Mouse (Mus musculus) B cell, adult (primary cell): ENCODE results near the gene Ccpg1. TPM values are rescaled to one million over a fixed set of nuclear protein-coding genes. Genes with fewer than 3 reads are reported as not detected.

Experiments used
- total RNA-seq: library from RNA; stranded (reverse); gene quantifications from 4 replicates; pipeline ENCODE4 v1.2.4, GENCODE M21; 2023; ENCODE audit not compliant: inconsistent age

Gene Ccpg1
- 42.2 to 47.4 TPM (median 44.3 TPM) in 4 replicates for total RNA-seq

GRCm38 (mm10) chr9:72985250-72986220, at the start of gene Ccpg1, which contains the start of gene Ccpg1os:
Gene Ccpg1, plus strand, starts transcription at chr9:72985429.
Gene Ccpg1os, minus strand, starts transcription at chr9:72985382.

DNA sequence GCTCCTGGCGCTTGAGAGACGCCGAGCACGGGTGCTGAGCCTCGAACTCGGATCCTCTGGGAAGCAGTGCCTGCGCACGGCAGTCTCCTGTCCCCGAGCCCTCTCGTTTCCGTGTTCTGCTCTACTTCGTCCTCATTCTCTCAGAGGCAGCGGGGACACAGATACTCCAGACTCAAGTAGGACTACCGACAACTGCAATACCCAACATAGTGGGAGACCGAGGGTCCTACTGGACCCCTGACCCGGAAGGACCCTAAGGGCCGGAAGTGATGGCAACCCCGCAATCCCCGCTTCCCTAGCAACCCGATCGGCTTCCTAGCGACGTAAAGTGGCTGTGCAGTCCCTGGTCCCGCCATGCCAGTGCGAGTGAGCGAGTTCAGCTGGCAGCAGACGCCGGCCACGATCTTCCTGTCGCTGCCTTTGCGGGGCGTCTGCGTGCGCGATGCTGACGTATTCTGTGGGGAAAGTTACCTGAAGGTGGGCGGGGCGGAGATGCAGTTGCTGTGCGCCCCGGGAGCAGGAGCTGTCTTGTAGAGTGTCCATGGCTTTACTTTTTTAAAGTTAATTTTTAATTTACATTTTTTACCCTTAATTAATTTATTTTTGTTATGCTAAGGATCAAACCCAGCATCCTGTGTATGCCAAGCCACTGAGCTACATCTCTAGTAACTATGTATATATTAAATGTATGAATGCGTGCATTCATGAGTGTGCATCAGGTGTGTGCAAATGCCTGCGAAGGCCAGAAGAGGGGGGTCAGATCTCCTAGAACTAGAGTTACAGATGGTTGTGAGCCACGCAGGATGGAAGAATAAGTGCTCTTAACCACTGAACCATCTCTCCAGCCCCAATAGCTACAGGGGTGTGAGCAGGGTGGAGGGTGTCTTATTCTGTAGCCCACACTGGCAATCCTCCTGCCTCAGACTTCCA, 26.4 kb upstream of the Ccpg1 start, which contains the start of the genes Dyx1c1 and Gm44503:
Dyx1c1 (plus strand) TSS at position 265 of the 930 bp plus-strand sequence.
Gm44503 (plus strand) TSS at position 332 of the 930 bp plus-strand sequence.

GRCm38 (mm10) chr9:73040080-73040479, 54.9 kb downstream of the Ccpg1 start, which contains the start of gene Pigb:
Gene Pigb, minus strand, starts transcription at chr9:73040378.

DNA sequence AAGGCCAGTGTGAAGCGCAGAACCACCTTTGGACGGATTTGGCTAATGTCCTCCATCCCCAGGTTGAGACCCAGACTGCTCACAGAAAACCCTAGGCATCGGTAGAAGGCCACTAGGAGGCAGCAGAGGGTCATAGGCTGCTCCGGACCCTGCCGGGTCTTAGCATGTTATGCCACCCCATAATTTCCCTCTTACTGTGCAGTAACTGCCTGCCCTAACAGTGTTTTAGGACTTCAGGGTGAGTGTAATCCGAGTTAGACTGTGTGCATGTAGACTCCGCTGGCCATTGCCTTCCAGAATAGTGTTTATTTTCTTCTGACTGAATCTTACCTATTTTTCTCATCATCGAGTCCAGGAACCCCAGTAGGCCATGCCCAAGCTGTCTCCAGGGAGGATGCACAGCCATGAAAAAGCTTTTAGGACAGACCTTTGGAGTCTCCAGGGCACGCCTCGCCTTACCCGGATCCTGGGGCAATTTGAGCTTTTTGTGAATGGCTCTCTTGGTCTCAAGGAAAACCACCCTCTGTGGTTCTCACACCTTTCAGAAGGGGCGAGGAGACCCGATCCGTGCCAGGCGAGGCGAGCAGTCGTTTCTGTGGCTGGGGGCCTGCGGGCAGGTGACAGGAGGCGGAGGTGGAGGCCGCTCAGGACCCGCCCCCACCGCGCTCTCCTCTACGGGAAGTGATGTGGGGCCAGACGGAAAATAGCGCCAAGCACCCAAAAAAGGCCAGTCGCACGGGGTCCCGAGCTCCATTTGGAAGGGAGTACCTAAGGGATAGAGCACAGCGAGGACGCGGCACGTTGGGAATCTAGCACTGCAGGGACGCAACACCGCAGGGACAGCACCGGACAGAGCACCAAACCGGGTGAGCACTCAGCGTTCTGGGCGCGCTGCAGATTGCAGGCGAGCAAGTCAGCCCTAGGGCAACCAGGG, 59.2 kb downstream of the Ccpg1 start, which contains the start of gene Rab27a:
Rab27a (plus strand) TSS at position 709 of the 934 bp plus-strand sequence.

Other genes starting within 250 kb of the Ccpg1 start
- 0.18 to 0.77 TPM (median 0.39 TPM) in 3 of 4 replicates, not detected in the other for gene Prtg, start 178.6 kb upstream of the Ccpg1 start, total RNA-seq
- not detected in 4 replicates for gene Pygo1, start 59.8 kb upstream of the Ccpg1 start, total RNA-seq
- 0.33 to 0.51 TPM (median 0.42 TPM) in 4 replicates for gene Dyx1c1, start 26.6 kb upstream of the Ccpg1 start, total RNA-seq
- 0.19 TPM in 1 of 4 replicates, not detected in the others for gene Gm44503, start 26.6 kb upstream of the Ccpg1 start, total RNA-seq
- gene Ccpg1os, start within 50 bp of the Ccpg1 start, total RNA-seq = 1.8 to 3.6 TPM (median 3.0 TPM) in 4 replicates
- gene Pigb, start 54.9 kb downstream of the Ccpg1 start, total RNA-seq = 12.2 to 13.1 TPM (median 12.8 TPM) in 4 replicates
- gene Rab27a, start 59.4 kb downstream of the Ccpg1 start, total RNA-seq = 13.4 to 16.0 TPM (median 14.3 TPM) in 4 replicates
- gene Khdc3, start 116.4 kb downstream of the Ccpg1 start, total RNA-seq = 0.39 to 1.6 TPM (median 0.78 TPM) in 4 replicates
- gene Gm20509, start 117.0 kb downstream of the Ccpg1 start, total RNA-seq = not detected in 4 replicates
- 61.3 to 70.0 TPM (median 63.9 TPM) in 4 replicates for gene Rsl24d1, start 128.0 kb downstream of the Ccpg1 start, total RNA-seq